Mouse (Mus musculus): ENCODE data around the gene Slc4a11.
A peak's percentile ranks its signal among the peaks of the same experiment; 100 is the strongest.

Slc4a11 gene

GRCm38 (mm10) chr2:130697153-130697810, at the start of gene Slc4a11:
Slc4a11 (minus strand) TSS chr2:130697519.
- DNase-seq = peak; percentile 64 to 79

- no peak for DNase-seq
Observed at GRCm38 (mm10) chr2:130743576-130743975, 46.3 kb upstream of the Slc4a11 start.

GRCm38 (mm10) chr2:130740096-130740495, 42.8 kb upstream of the Slc4a11 start:
- DNase-seq = no peak

- no peak for DNase-seq
Observed at GRCm38 (mm10) chr2:130738019-130738418, 40.7 kb upstream of the Slc4a11 start.

GRCm38 (mm10) chr2:130735281-130735680, 38.0 kb upstream of the Slc4a11 start:
- DNase-seq = no peak

GRCm38 (mm10) chr2:130733444-130733843, 36.1 kb upstream of the Slc4a11 start:
- no peak for DNase-seq

- DNase-seq = no peak
Observed at GRCm38 (mm10) chr2:130731855-130732254, 34.5 kb upstream of the Slc4a11 start.

GRCm38 (mm10) chr2:130730746-130731145, 33.4 kb upstream of the Slc4a11 start:
- no peak for DNase-seq

- DNase-seq = no peak
Observed at GRCm38 (mm10) chr2:130728906-130729585, 31.7 kb upstream of the Slc4a11 start.

- no peak for DNase-seq
Observed at GRCm38 (mm10) chr2:130727752-130728151, 30.4 kb upstream of the Slc4a11 start.

GRCm38 (mm10) chr2:130724369-130724768, 27.1 kb upstream of the Slc4a11 start:
- DNase-seq = peak in 1 of 2 experiments; percentile 18

- peak; percentile 19 to 37 for DNase-seq
Observed at GRCm38 (mm10) chr2:130717951-130718350, 20.6 kb upstream of the Slc4a11 start.

GRCm38 (mm10) chr2:130707057-130707456, 9.7 kb upstream of the Slc4a11 start:
- no peak for DNase-seq

- no peak for DNase-seq
Observed at GRCm38 (mm10) chr2:130706602-130707001, 9.3 kb upstream of the Slc4a11 start.

GRCm38 (mm10) chr2:130705178-130705577, 7.9 kb upstream of the Slc4a11 start:
- no peak for DNase-seq

GRCm38 (mm10) chr2:130704040-130705001, 7.0 kb upstream of the Slc4a11 start:
- peak in 1 of 2 experiments; percentile 15 for DNase-seq

GRCm38 (mm10) chr2:130697821-130698266, 525 bp upstream of the Slc4a11 start:
- peak in 1 of 2 experiments; percentile 8 for DNase-seq

GRCm38 (mm10) chr2:130696700-130697152, 593 bp downstream of the Slc4a11 start:
- DNase-seq = no peak

- no peak for DNase-seq
Observed at GRCm38 (mm10) chr2:130693563-130693962, 3.8 kb downstream of the Slc4a11 start.

- DNase-seq = no peak
Observed at GRCm38 (mm10) chr2:130689011-130689410, 8.3 kb downstream of the Slc4a11 start.

GRCm38 (mm10) chr2:130685426-130685825, 11.9 kb downstream of the Slc4a11 start:
- DNase-seq = no peak

GRCm38 (mm10) chr2:130681531-130681930, 15.8 kb downstream of the Slc4a11 start:
- no peak for DNase-seq

- no peak for DNase-seq
Observed at GRCm38 (mm10) chr2:130679899-130680298, 17.4 kb downstream of the Slc4a11 start.

Measured in kidney, postnatal 36 days (tissue).